Mouse (Mus musculus) liver, embryonic 14.5 days (tissue): ENCODE data around the gene Rbbp6.

Experiments
- CTCF ChIP-seq: IDR thresholded peaks from 2 replicates; pipeline ENCODE4 v1.5.1; 2016; ENCODE audit warnings: antibody characterized with exemption, low read depth, control low read depth
- EP300 ChIP-seq: IDR thresholded peaks from 2 replicates; pipeline ENCODE4 v1.6.1; 2016; ENCODE audit warnings: antibody characterized with exemption, low read depth

- TF ChIP-seq EP300: no peak
- no peak for TF ChIP-seq CTCF
These were observed 10.8 kb upstream of the Rbbp6 start for GRCm38 (mm10) chr7:122954451-122955225.
